Mouse (Mus musculus) liver, embryonic 14.5 days (tissue): ENCODE results near the gene Cisd3.

ENCODE experiments used
- CTCF ChIP-seq: IDR thresholded peaks from 2 replicates; pipeline ENCODE4 v1.5.1; 2016; ENCODE audit warnings: antibody characterized with exemption, low read depth, control low read depth
- EP300 ChIP-seq: IDR thresholded peaks from 2 replicates; pipeline ENCODE4 v1.6.1; 2016; ENCODE audit warnings: antibody characterized with exemption, low read depth

DNA sequence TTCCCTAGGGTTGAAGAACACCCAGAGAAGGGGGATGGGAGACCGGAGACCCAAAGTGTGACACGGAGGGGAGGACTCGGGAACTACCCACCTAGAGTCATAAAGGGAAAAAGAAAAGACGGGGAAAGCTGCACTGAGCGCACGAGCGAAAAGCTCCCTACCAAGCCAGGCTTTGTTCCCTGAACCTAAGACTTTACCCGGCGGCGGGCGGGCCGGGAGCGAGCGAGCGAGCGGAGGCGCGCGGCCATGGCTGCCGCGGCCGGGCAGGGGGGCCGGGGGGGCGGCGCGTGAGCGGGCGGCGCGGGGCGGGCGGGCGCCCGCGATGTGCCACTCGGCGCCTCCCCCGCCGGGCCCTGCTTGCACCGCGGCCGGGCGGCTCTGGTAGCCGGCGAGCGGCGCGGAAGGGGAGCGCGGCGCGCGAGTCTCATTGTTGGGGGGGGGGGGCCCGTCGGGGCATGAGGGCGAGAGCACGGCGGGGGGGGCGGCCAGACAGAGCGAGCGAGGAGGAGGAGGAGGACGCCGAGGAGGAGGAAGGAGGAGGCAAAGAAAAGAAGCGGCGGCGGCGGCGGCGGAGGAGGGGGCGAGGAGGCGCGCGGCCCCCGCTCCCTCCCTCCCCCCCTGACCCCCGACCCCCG lies 22.6 kb upstream of the Cisd3 start, which contains the start of gene Mllt6:
- TF ChIP-seq CTCF (no peak), EP300 (no peak)
